Mouse (Mus musculus) lung, embryonic 14.5 days (tissue): Measurements from ENCODE around the gene Epha3. TPM values are rescaled to one million over a fixed set of nuclear protein-coding genes. Genes with fewer than 3 reads are reported as not detected.

ENCODE experiments used
- ATAC-seq: fragments of 200-750 bp; cut with Nextera tagmentation; 2 replicates; pipeline ENCODE4 v1.8.0; 2017; ENCODE audit warnings: mild to moderate bottlenecking, moderate TSS enrichment, moderate library complexity; ENCODE audit not compliant: insufficient read depth
- DNase-seq: peaks from one replicate; pipeline ENCODE4 v3.0.0-alpha.2; 2015
- H3K27ac ChIP-seq: fragments of 300-500 bp; sonication (generic); 2 replicates; pipeline ENCODE4 v1.5.1; 2014; ENCODE audit warnings: low read depth, mild to moderate bottlenecking, moderate library complexity
- H3K27me3 ChIP-seq: fragments of 300-500 bp; sonication (generic); 2 replicates; pipeline ENCODE4 v1.6.1; 2014; ENCODE audit warnings: low read length, control low read depth; ENCODE audit not compliant: insufficient read depth
- H3K36me3 ChIP-seq: fragments of 300-500 bp; sonication (generic); 2 replicates; pipeline ENCODE4 v1.6.1; 2014; ENCODE audit warnings: control low read depth; ENCODE audit not compliant: insufficient read depth
- H3K4me1 ChIP-seq: fragments of 300-500 bp; sonication (generic); 2 replicates; pipeline ENCODE4 v1.6.1; 2014; ENCODE audit warnings: antibody characterized with exemption, control low read depth; ENCODE audit not compliant: insufficient read depth
- H3K4me2 ChIP-seq: fragments of 300-500 bp; sonication (generic); 2 replicates; pipeline ENCODE4 v1.6.1; 2014; ENCODE audit warnings: mild to moderate bottlenecking
- H3K4me3 ChIP-seq: fragments of 300-500 bp; sonication (generic); 2 replicates; pipeline ENCODE4 v1.5.1; 2014; ENCODE audit warnings: low read depth, low read length
- H3K9ac ChIP-seq: fragments of 300-500 bp; sonication (generic); 2 replicates; pipeline ENCODE4 v1.6.1; 2014
- H3K9me3 ChIP-seq: fragments of 300-500 bp; sonication (generic); 2 replicates; pipeline ENCODE4 v1.6.1; 2016; ENCODE audit warnings: low read depth, low read length, control low read depth
- CTCF ChIP-seq: IDR thresholded peaks from 2 replicates; pipeline ENCODE4 v1.5.1; 2016; ENCODE audit warnings: antibody characterized with exemption, low read depth
- WGBS: fragments of 180-500 bp; shearing (Covaris S2); extraction: QIAGEN DNeasy Blood & Tissue Kit; methylation state at CpG from one replicate; pipeline ENCODE4 v1.1.7; 2014; 5-methylcytosine and 5-hydroxymethylcytosine counted together
- polyA plus RNA-seq: library from polyadenylated mRNA; unstranded; fragments of >200 nt; fragmentation: Nextera tagmentation; extraction: Ambion mirVana; gene quantifications from 2 replicates; pipeline ENCODE4 v1.2.1, GENCODE M21; 2014

The Epha3 gene
- polyA plus RNA-seq, 1 experiment from 2014 or later: 61.2 TPM

DNA sequence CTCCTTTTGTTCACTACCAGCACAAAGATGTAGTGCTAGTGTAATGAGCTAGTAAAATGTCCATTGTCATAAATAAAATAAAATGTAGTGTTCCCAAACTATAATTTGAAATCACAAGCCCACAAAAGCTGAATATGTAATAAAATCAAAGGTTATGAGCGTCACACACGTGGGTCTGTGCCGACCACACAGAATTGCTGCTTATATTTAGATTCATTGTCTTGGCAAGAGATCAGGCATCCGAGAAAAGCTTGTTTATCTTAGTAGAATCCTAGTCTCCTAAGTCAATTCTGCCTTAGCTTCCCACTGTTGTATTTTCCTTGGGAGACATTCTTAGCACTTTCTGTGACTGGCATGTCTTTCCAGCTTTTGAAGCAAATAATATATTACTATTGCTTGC lies 294.2 kb downstream of the Epha3 start:
- DNase-seq: peak; percentile 89
- no peak for TF ChIP-seq CTCF
- Histone ChIP-seq H3K4me2 (no peak overlapping the region), H3K9ac (no peak overlapping the region), H3K27me3 (no peaks in the 10 kb centered on the region), H3K36me3 (no peaks in the 10 kb centered on the region), H3K9me3 (no peaks in the 10 kb centered on the region), H3K4me3 (no peak overlapping the region), H3K4me1 (no peaks in the 10 kb centered on the region), H3K27ac (0 out of 2 replicates have a peak overlapping the region, but pooled peaks have one; percentile 2)
- WGBS: 29% methylated on average over 4 of the region's 4 CpGs
- ATAC-seq: peak; percentile 81

DNA sequence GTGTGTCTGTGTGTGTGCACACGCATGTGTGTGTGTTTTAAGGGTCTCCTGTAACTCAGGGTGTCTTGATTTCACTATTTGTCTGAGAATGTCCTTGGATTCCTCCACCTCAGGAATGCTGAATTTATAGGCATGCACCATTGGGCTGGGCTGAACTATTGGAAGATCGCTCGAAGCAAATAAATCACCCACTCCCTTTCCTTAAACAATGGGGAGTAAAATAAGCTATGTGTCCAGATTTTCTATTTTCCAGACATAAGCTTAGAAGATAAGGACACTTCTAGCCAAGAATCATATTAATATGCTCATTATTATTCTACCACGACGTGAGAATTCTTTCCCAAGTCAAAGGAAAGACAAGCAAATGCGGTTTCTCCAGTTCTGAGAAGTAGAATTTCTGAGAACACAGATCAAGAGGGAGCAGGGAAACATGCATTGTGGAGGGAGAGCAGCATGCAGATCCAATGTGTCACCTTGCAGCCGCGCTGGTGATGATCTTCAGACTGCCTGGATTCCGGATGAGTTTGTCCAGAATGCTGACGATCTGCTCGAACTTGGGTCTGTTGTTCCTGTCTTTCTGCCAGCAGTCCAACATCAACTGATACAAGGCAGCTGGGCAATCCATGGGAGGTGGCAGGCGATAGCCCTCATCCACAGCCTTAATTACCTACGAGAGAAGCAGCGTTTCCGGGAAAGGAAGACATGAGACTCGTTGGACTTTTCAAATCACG lies 297.7 kb downstream of the Epha3 start:
- DNase-seq (peak; percentile 81), ATAC-seq (peak; percentile 78)
- Histone ChIP-seq H3K27ac (peak overlapping the region; percentile 72; the same call in 1 of the 2 replicates), H3K9ac (no peak overlapping the region), H3K4me2 (no peak overlapping the region), H3K27me3 (no peaks in the 10 kb centered on the region), H3K36me3 (no peaks in the 10 kb centered on the region), H3K4me3 (no peak overlapping the region), H3K4me1 (no peaks in the 10 kb centered on the region), H3K9me3 (no peaks in the 10 kb centered on the region)
- TF ChIP-seq CTCF: no peak
- 48% methylated on average over 17 of the region's 17 CpGs for WGBS

DNA sequence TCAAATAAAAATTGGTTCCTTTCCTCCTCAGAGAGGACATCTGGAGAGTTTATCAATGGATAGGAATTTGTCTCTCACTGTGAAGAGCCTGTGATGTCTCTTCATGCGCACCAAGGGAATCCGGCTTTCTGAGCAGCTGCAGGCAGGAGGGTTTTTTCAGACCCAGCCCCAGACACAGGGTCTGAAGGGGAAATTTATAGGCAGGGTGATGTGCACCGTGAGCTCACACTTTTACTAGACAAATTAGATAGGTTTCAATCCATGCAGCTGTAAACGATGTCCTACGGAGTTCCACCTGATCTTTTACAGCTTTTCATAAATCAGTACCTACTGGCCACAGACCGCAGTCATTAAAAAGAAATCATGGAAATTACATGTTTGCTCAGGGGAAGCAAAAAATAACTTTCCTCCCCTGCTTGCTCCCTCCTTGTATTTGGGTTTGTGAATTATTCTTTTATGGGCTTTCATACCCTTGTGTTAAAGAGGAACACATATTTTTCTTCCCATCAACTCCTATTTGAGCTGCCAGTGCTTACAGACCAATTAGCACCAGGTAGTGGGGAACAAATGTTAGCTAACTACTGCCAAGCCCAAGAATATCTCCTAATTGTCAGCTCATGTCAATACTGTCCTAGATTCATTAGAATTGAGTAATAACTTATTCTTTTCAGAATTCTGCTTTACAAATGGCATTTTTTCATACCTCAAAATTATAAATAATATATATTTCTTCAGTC lies 307.4 kb downstream of the Epha3 start:
- H3K4me2 ChIP-seq: no peak overlapping the region
- H3K4me1 ChIP-seq: no peaks in the 10 kb centered on the region
- WGBS: 69% methylated on average over 6 of the region's 6 CpGs
- no peaks in the 10 kb centered on the region for H3K9me3 ChIP-seq
- DNase-seq (no peak), ATAC-seq (no peak)
- H3K9ac ChIP-seq: no peak overlapping the region
- no peaks in the 10 kb centered on the region for H3K36me3 ChIP-seq
- TF ChIP-seq CTCF: no peak
- H3K27ac ChIP-seq: no peak overlapping the region
- no peak overlapping the region for H3K4me3 ChIP-seq
- no peaks in the 10 kb centered on the region for H3K27me3 ChIP-seq

DNA sequence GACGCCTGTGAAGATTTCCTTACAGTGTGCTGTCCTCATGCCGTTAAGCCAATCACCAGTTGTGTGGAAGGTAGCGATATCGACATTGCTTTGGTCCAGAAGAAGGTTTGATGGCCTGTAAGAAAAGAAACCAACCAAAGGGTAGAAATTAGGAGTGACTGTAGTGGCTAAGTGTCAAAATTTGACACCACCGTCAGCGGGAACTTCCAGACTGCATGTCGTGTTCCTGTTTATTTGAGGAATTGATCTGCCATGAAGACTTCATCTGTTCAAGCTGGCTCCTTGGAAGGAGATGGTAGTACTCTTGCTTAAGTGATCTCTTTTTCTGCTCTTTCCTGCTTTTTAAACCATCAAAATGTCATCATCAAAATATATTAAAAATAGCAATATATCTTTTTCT lies 311.4 kb downstream of the Epha3 start:
- H3K36me3 ChIP-seq: no peaks in the 10 kb centered on the region
- no peaks in the 10 kb centered on the region for H3K4me1 ChIP-seq
- no peaks in the 10 kb centered on the region for H3K9me3 ChIP-seq
- H3K27ac ChIP-seq: no peak overlapping the region
- H3K4me3 ChIP-seq: no peak overlapping the region
- H3K4me2 ChIP-seq: no peak overlapping the region
- H3K9ac ChIP-seq: no peak overlapping the region
- no peak for DNase-seq
- TF ChIP-seq CTCF: no peak
- WGBS: 85% methylated on average over 7 of the region's 7 CpGs
- no peak for ATAC-seq
- H3K27me3 ChIP-seq: no peaks in the 10 kb centered on the region

DNA sequence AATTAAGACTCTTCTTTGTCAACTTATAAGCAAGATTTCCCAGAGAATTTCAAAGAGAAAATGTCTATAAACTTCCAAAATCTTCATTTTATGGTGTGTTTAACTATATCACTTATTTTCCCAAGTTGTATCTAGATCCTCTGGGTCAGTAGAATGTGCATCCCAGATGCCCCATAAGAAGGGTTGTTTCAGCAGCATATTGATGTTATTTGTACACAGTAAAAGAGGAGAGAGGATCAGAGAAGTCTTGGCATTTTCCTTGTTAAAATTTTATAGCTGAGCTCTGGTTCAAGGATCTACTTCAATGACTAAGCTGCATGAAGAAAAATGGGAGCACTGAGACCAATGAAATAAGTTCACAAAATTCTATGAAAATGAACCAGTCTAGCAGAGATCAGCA lies 324.5 kb downstream of the Epha3 start:
- no peak overlapping the region for H3K4me2 ChIP-seq
- H3K4me1 ChIP-seq: no peaks in the 10 kb centered on the region
- no peak for ATAC-seq
- no peaks in the 10 kb centered on the region for H3K9me3 ChIP-seq
- no peak overlapping the region for H3K4me3 ChIP-seq
- no peaks in the 10 kb centered on the region for H3K36me3 ChIP-seq
- H3K27me3 ChIP-seq: no peaks in the 10 kb centered on the region
- DNase-seq: no peak
- no peak overlapping the region for H3K27ac ChIP-seq
- TF ChIP-seq CTCF: no peak
- H3K9ac ChIP-seq: no peak overlapping the region

DNA sequence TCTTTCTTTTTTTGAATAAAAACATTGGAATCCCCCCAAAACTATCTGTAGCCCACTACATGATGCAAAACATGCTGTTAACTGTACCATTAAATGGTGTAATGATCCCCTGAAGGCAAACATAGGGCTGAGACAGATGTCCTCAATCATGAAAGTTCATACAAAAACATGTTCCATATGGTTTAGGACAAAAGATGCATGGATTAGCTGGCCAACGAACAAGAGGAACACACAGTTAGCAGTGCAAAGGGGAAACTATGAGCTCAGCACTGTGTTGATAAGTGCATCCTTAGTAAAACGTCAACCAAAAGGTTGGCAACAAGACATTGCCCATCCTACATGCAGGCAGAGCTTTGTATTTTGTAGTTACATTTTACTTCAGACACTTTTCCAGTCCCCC lies 335.2 kb downstream of the Epha3 start:
- WGBS: 49% methylated on average over 2 of the region's 2 CpGs
- no peaks in the 10 kb centered on the region for H3K36me3 ChIP-seq
- H3K27ac ChIP-seq: no peak overlapping the region
- DNase-seq: no peak
- no peaks in the 10 kb centered on the region for H3K9me3 ChIP-seq
- TF ChIP-seq CTCF: no peak
- no peak overlapping the region for H3K4me2 ChIP-seq
- H3K9ac ChIP-seq: no peak overlapping the region
- no peak for ATAC-seq
- no peaks in the 10 kb centered on the region for H3K27me3 ChIP-seq
- no peak overlapping the region for H3K4me3 ChIP-seq
- no peaks in the 10 kb centered on the region for H3K4me1 ChIP-seq

DNA sequence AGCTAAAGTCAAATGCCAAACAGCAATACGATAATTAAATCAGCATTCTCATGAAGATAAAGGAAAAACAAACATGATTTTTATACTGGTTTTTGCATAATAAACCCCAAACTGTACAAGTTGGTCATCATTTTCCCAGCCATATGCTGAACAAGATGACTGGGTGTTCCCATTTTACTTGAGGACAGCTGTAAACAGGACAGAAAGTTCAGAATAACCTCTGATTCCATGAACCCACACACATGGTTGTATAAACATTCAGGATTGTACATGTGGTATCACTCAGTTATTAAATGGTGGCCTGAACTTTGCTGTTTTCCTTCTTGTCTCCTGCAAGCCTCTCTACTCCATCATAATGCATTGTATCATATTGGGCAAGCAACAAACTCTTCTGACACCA lies 346.3 kb downstream of the Epha3 start:
- H3K4me2 ChIP-seq: no peak overlapping the region
- H3K36me3 ChIP-seq: no peaks in the 10 kb centered on the region
- no peaks in the 10 kb centered on the region for H3K4me1 ChIP-seq
- no peak overlapping the region for H3K4me3 ChIP-seq
- no peak overlapping the region for H3K27ac ChIP-seq
- H3K9ac ChIP-seq: no peak overlapping the region
- peak; percentile 10 for DNase-seq
- WGBS: 67% methylated on average over 1 of the region's 1 CpGs
- TF ChIP-seq CTCF: no peak
- no peaks in the 10 kb centered on the region for H3K27me3 ChIP-seq
- no peak for ATAC-seq
- H3K9me3 ChIP-seq: no peaks in the 10 kb centered on the region
